Mouse (Mus musculus) heart, postnatal 0 days (tissue): ENCODE measurements around the gene Chek2. TPM values are rescaled to one million over a fixed set of nuclear protein-coding genes. Genes with fewer than 3 reads are reported as not detected.
"Not testable (repeated sequence)": the region's sequence is repeated elsewhere in the genome, so short reads cannot be mapped to it uniquely, and the experiment has no call there.

Experiments
- ATAC-seq: fragments of 200-750 bp; cut with Nextera tagmentation; 2 replicates; pipeline ENCODE4 v1.8.0; 2017; ENCODE audit warnings: low read depth, moderate number of reproducible peaks, moderate library complexity; ENCODE audit not compliant: insufficient read depth
- DNase-seq: peaks from one replicate; pipeline ENCODE4 v3.0.0-alpha.2; 2016; ENCODE audit warnings: low spot score
- H3K27ac ChIP-seq: fragments of 300-500 bp; sonication (generic); 2 replicates; pipeline ENCODE4 v1.5.1; 2014; ENCODE audit warnings: low read depth, mild to moderate bottlenecking
- H3K27me3 ChIP-seq: fragments of 300-500 bp; sonication (generic); 2 replicates; pipeline ENCODE4 v1.6.1; 2014; ENCODE audit warnings: low read length, mixed read lengths; ENCODE audit not compliant: control insufficient read depth, insufficient read depth
- H3K36me3 ChIP-seq: fragments of 300-500 bp; sonication (generic); replicated peaks from 2 replicates; pipeline ENCODE4 v1.6.1; 2014; ENCODE audit warnings: low read length, mixed read lengths; ENCODE audit not compliant: control insufficient read depth, insufficient read depth
- H3K4me1 ChIP-seq: fragments of 300-500 bp; sonication (generic); 2 replicates; pipeline ENCODE4 v1.6.1; 2014; ENCODE audit warnings: antibody characterized with exemption; ENCODE audit not compliant: control insufficient read depth, insufficient read depth
- H3K4me2 ChIP-seq: fragments of 300-500 bp; sonication (generic); 2 replicates; pipeline ENCODE4 v1.6.1; 2014; ENCODE audit warnings: low read depth, mild to moderate bottlenecking, low read length, moderate library complexity
- H3K4me3 ChIP-seq: fragments of 300-500 bp; sonication (generic); 2 replicates; pipeline ENCODE4 v1.5.1; 2014; ENCODE audit warnings: low read depth, low read length
- H3K9ac ChIP-seq: fragments of 300-500 bp; sonication (generic); replicated peaks from 2 replicates; pipeline ENCODE4 v1.6.1; 2014; ENCODE audit warnings: low read depth, low read length, mixed read lengths
- H3K9me3 ChIP-seq: fragments of 300-500 bp; sonication (generic); replicated peaks from 2 replicates; pipeline ENCODE4 v1.6.1; 2016; ENCODE audit warnings: low read length; ENCODE audit not compliant: control insufficient read depth
- CTCF ChIP-seq: IDR thresholded peaks from 2 replicates; pipeline ENCODE4 v1.5.1; 2016; ENCODE audit warnings: antibody characterized with exemption, control low read depth, low read depth
- EP300 ChIP-seq: IDR thresholded peaks from 2 replicates; pipeline ENCODE4 v1.6.1; 2016; ENCODE audit warnings: antibody characterized with exemption, low read depth
- WGBS: fragments of 180-500 bp; shearing (Covaris S2); extraction: QIAGEN DNeasy Blood & Tissue Kit; methylation state at CpG from one replicate; pipeline ENCODE4 v1.1.7; 2014; 5-methylcytosine and 5-hydroxymethylcytosine counted together
- polyA plus RNA-seq: library from polyadenylated mRNA; unstranded; fragments of >200 nt; fragmentation: Nextera tagmentation; extraction: Ambion mirVana; gene quantifications from 2 replicates; pipeline ENCODE4 v1.2.1, GENCODE M21; 2015
- total RNA-seq: library from RNA; depleted of rRNA; stranded (reverse); fragments of >200 nt; gene quantifications from 2 replicates; pipeline ENCODE4 v1.2.3, GENCODE M21; 2014; ENCODE audit warnings: low replicate concordance

The Chek2 gene
- total and polyA plus RNA-seq, 2 experiments from 2014 or later = 2.5 to 6.1 TPM

DNA sequence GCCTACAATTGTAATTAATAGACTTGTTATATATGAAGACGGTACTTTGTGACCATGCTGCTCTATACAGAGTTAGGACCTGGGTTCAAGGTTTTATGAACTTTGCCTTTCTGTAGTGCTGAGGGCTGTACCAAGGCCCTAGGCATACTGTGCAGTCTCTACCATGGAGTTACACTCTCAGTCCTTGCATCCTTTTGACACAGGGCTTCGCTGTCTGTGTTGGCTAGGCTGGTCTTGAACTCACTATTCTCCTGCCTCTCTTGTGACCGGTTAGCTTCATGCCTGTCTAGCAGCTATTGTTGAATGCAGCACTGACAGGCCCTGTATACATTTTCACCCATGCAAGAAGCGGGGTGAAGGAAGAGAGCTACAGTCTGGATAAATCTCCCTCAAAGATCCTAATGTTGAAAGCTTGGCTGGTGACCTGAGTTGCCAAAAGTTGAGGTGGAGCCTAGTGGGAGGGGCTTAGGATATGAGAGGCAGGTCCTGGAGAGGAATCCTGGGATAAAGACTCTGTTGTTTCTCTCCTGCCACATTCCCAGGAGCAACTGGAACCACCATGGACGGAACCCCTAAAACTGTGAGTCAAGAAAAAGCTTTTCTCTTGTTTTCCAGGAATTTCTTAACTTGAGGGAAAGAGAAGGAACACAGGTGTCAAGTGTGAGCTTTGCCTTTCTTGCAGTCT lies 8.6 kb upstream of the Chek2 start:
- TF ChIP-seq CTCF (no peak), EP300 (no peak)
- Histone ChIP-seq H3K36me3 (peaks cover 17% of the 10 kb centered on the region), H3K4me3 (no peak overlapping the region), H3K9ac (no peak overlapping the region), H3K27ac (no peak overlapping the region), H3K9me3 (no peaks in the 10 kb centered on the region), H3K27me3 (no peaks in the 10 kb centered on the region), H3K4me1 (no peaks in the 10 kb centered on the region), H3K4me2 (no peak overlapping the region)
- WGBS = 91% methylated on average over 5 of the region's 5 CpGs
- DNase-seq = no peak
- no peak for ATAC-seq

DNA sequence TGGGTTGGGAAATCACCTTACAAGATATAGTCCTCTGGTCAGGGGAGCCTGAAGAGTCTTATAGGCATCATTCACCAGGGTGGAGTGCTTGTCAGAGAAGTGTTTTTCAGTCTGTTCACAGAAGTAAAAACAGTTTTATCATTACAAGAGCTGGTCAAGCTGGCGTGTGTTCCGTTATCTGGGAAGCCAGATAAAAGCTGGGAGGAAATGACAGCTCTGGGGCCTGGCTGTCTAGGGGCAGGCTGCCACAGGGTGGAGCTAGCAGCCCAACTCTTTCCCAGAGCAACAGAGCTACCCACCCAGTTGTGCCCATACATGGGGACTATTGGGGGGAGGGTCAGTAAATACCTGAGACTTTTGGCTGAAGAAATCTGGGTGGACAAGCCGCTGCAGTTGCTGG lies 3.8 kb upstream of the Chek2 start:
- no peaks in the 10 kb centered on the region for H3K27me3 ChIP-seq
- 0 out of 2 replicates have a peak, but pooled peaks cover 6% of the 10 kb centered on the region for H3K4me1 ChIP-seq
- peaks cover 14% of the 10 kb centered on the region for H3K36me3 ChIP-seq
- no peak overlapping the region for H3K9ac ChIP-seq
- ATAC-seq (peak; percentile 21; the same call in 1 of the 2 replicates), DNase-seq (peak; percentile 64)
- TF ChIP-seq CTCF (peak; percentile 79), EP300 (no peak)
- H3K27ac ChIP-seq = no peak overlapping the region
- no peaks in the 10 kb centered on the region for H3K9me3 ChIP-seq
- peak overlapping the region; percentile 33 for H3K4me2 ChIP-seq
- no peak overlapping the region for H3K4me3 ChIP-seq
- 0% methylated on average over 3 of the region's 3 CpGs for WGBS

DNA sequence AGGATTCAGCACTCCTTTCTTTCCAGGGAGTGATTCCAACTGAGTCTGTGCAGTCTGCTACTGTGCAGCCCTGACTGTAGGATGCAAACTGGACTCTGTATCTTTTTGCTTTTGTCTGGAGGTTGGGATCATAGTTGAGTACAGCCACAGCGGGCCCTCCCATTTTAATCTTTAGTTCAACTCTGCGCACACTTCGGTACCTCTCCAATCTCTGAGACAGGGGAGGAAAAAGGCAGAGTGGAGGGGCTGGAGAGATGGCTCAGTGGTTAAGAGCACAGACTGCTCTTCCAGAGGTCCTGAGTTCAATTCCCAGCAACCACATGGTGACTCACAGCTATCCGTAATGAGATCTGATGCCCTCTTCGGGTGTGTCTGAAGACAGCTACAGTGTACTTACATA lies 1.8 kb upstream of the Chek2 start:
- not testable (repeated sequence) for H3K4me3 ChIP-seq, H3K4me2 ChIP-seq, H3K27me3 ChIP-seq, H3K27ac ChIP-seq, ATAC-seq, H3K9ac ChIP-seq, H3K36me3 ChIP-seq, H3K9me3 ChIP-seq, DNase-seq, H3K4me1 ChIP-seq
- 95% methylated on average over 5 of the region's 5 CpGs for WGBS

- 0 out of 2 replicates have a peak, but pooled peaks cover 6% of the 10 kb centered on the region for H3K4me1 ChIP-seq
- ATAC-seq (peak; percentile 56), DNase-seq (no peak)
- H3K9me3 ChIP-seq = no peaks in the 10 kb centered on the region
- peaks cover 5% of the 10 kb centered on the region; the same call in 1 of the 2 replicates for H3K36me3 ChIP-seq
- WGBS = 5% methylated on average over 28 of the region's 28 CpGs
- peak overlapping the region; percentile 85 for H3K4me3 ChIP-seq
- H3K9ac ChIP-seq = peak overlapping the region; percentile 76
- no peak for TF ChIP-seq CTCF
- no peak for TF ChIP-seq EP300
- H3K27me3 ChIP-seq = no peaks in the 10 kb centered on the region
- peak overlapping the region; percentile 86 for H3K4me2 ChIP-seq
- peak overlapping the region; percentile 75 for H3K27ac ChIP-seq
These were observed 621 bp upstream of the Chek2 start for GRCm38 (mm10) chr5:110839038-110839677.

- WGBS = 6% methylated on average over 4 of the region's 4 CpGs
- H3K36me3 ChIP-seq = peaks cover 10% of the 10 kb centered on the region; the same call in 1 of the 2 replicates
- H3K4me2 ChIP-seq = peak overlapping the region; percentile 86
- H3K9ac ChIP-seq = peak overlapping the region; percentile 19; the same call in 1 of the 2 replicates
- DNase-seq = no peak
- H3K4me3 ChIP-seq = peak overlapping the region; percentile 85
- TF ChIP-seq EP300 (no peak), CTCF (peak; percentile 36)
- H3K27me3 ChIP-seq = no peaks in the 10 kb centered on the region
- ATAC-seq = no peak
- H3K4me1 ChIP-seq = 0 out of 2 replicates have a peak, but pooled peaks cover 6% of the 10 kb centered on the region
- H3K9me3 ChIP-seq = no peaks in the 10 kb centered on the region
- H3K27ac ChIP-seq = peak overlapping the region; percentile 7; the same call in 1 of the 2 replicates
These were observed 686 bp downstream of the Chek2 start for GRCm38 (mm10) chr5:110840465-110840864.
